Mouse (Mus musculus) spleen, adult 2 months (tissue): ENCODE measurements around the gene Tmem184b. TPM values are rescaled to one million over a fixed set of nuclear protein-coding genes. Genes with fewer than 3 reads are reported as not detected.

ENCODE experiments used
- DNase-seq, 2 experiments: peaks; one replicate each; pipeline versions ENCODE4 v3.0.0 to v3.0.0-alpha.2; 2012 to 2021; ENCODE audit warnings: low spot score in 2 of 2, low read depth in 1 of 2
- H3K27ac ChIP-seq: fragments of 200-500 bp; 2 replicates; pipeline ENCODE4 v1.5.1; 2012; ENCODE audit warnings: low read length, inconsistent platforms; ENCODE audit not compliant: insufficient read depth
- H3K27me3 ChIP-seq: fragments of 200-500 bp; 2 replicates; pipeline ENCODE4 v1.6.1; 2012; ENCODE audit warnings: mild to moderate bottlenecking, moderate library complexity, low read length, inconsistent platforms; ENCODE audit not compliant: control insufficient read depth, insufficient read depth
- H3K36me3 ChIP-seq: fragments of 200-500 bp; 2 replicates; pipeline ENCODE4 v1.6.1; 2012; ENCODE audit warnings: mild to moderate bottlenecking, low read length, inconsistent platforms; ENCODE audit not compliant: control insufficient read depth, insufficient read depth
- H3K4me1 ChIP-seq: fragments of 200-500 bp; 2 replicates; pipeline ENCODE4 v1.6.1; 2011; ENCODE audit warnings: inconsistent platforms; ENCODE audit not compliant: control insufficient read depth, insufficient read depth, insufficient read length
- H3K4me3 ChIP-seq: fragments of 200-500 bp; 2 replicates; pipeline ENCODE4 v1.5.1; 2011; ENCODE audit warnings: mild to moderate bottlenecking, inconsistent platforms; ENCODE audit not compliant: insufficient read depth, insufficient read length; ENCODE audit errors: extremely low read depth
- CTCF ChIP-seq: fragments of 200-500 bp; IDR thresholded peaks from 2 replicates; pipeline ENCODE4 v1.5.1; 2011; ENCODE audit warnings: mild to moderate bottlenecking, inconsistent platforms; ENCODE audit not compliant: insufficient read depth, insufficient read length, insufficient replicate concordance; ENCODE audit errors: extremely low read depth
- POLR2A ChIP-seq: fragments of 200-500 bp; IDR thresholded peaks from 2 replicates; pipeline ENCODE4 v1.6.1; 2011; ENCODE audit warnings: low read depth, low read length, inconsistent platforms
- WGBS: fragments of 180-500 bp; shearing (Covaris S2); methylation state at CpG from one replicate; pipeline ENCODE4 v1.1.7; 2018; 5-methylcytosine and 5-hydroxymethylcytosine counted together
- polyA plus RNA-seq: library from polyadenylated mRNA; depleted of rRNA; stranded (reverse); fragments of >200 nt; gene quantifications from 2 replicates; pipeline ENCODE4 v1.2.3, GENCODE M21; 2012

Tmem184b gene
- polyA plus RNA-seq, 1 experiment: 89.7 TPM

- no peaks in the 10 kb centered on the region for H3K27me3 ChIP-seq
- H3K4me1 ChIP-seq: peaks cover 10% of the 10 kb centered on the region
- TF ChIP-seq CTCF (no peak), POLR2A (no peak)
- 80% methylated on average over 3 of the region's 3 CpGs for WGBS
- H3K4me3 ChIP-seq: no peak overlapping the region
- H3K36me3 ChIP-seq: no peaks in the 10 kb centered on the region
- no peak overlapping the region for H3K27ac ChIP-seq
- DNase-seq: no peak
Observed at GRCm38 (mm10) chr15:79413201-79413600, 9.8 kb upstream of the Tmem184b start.

- WGBS: 80% methylated on average over 10 of the region's 10 CpGs
- DNase-seq: no peak
- no peak overlapping the region for H3K4me3 ChIP-seq
- no peaks in the 10 kb centered on the region for H3K27me3 ChIP-seq
- TF ChIP-seq POLR2A: no peak
- TF ChIP-seq CTCF: no peak
- no peaks in the 10 kb centered on the region for H3K36me3 ChIP-seq
- peaks cover 10% of the 10 kb centered on the region; the same call in 1 of the 2 replicates for H3K4me1 ChIP-seq
- no peak overlapping the region for H3K27ac ChIP-seq
Observed at GRCm38 (mm10) chr15:79411363-79412065, 8.1 kb upstream of the Tmem184b start.

GRCm38 (mm10) chr15:79409077-79409573, 5.8 kb upstream of the Tmem184b start:
- Histone ChIP-seq H3K27ac (peak overlapping the region; percentile 34), H3K4me1 (peaks cover 4% of the 10 kb centered on the region; the same call in 1 of the 2 replicates), H3K27me3 (no peaks in the 10 kb centered on the region), H3K36me3 (no peaks in the 10 kb centered on the region), H3K4me3 (no peak overlapping the region)
- no peak for TF ChIP-seq CTCF
- no peak for TF ChIP-seq POLR2A
- no peak for DNase-seq
- WGBS: 24% methylated on average over 4 of the region's 4 CpGs

GRCm38 (mm10) chr15:79406564-79406963, 3.2 kb upstream of the Tmem184b start:
- TF ChIP-seq CTCF: no peak
- no peak for TF ChIP-seq POLR2A
- H3K4me3 ChIP-seq: no peak overlapping the region
- H3K36me3 ChIP-seq: no peaks in the 10 kb centered on the region
- 61% methylated on average over 4 of the region's 4 CpGs for WGBS
- H3K27me3 ChIP-seq: no peaks in the 10 kb centered on the region
- no peak for DNase-seq
- peaks cover 10% of the 10 kb centered on the region; the same call in 1 of the 2 replicates for H3K4me1 ChIP-seq
- H3K27ac ChIP-seq: no peak overlapping the region

GRCm38 (mm10) chr15:79404277-79404676, 908 bp upstream of the Tmem184b start:
- H3K36me3 ChIP-seq: no peaks in the 10 kb centered on the region
- 90% methylated on average over 1 of the region's 1 CpGs for WGBS
- peaks cover 16% of the 10 kb centered on the region; the same call in 1 of the 2 replicates for H3K4me1 ChIP-seq
- DNase-seq: no peak
- H3K27me3 ChIP-seq: no peaks in the 10 kb centered on the region
- H3K27ac ChIP-seq: no peak overlapping the region
- TF ChIP-seq CTCF (no peak), POLR2A (no peak)
- no peak overlapping the region for H3K4me3 ChIP-seq

- TF ChIP-seq CTCF (no peak), POLR2A (no peak)
- Histone ChIP-seq H3K4me3 (peak overlapping the region; percentile 97), H3K36me3 (no peaks in the 10 kb centered on the region), H3K4me1 (peaks cover 15% of the 10 kb centered on the region; the same call in 1 of the 2 replicates), H3K27ac (peak overlapping the region; percentile 83), H3K27me3 (no peaks in the 10 kb centered on the region)
- DNase-seq: no peak
- 17% methylated on average over 9 of the region's 9 CpGs for WGBS
Observed at GRCm38 (mm10) chr15:79403763-79404210, 418 bp upstream of the Tmem184b start.

GRCm38 (mm10) chr15:79402176-79402575, 1.2 kb downstream of the Tmem184b start:
- WGBS: 31% methylated on average over 5 of the region's 5 CpGs
- TF ChIP-seq POLR2A: no peak
- TF ChIP-seq CTCF: no peak
- peak overlapping the region; percentile 97; the same call in 1 of the 2 replicates for H3K4me3 ChIP-seq
- no peaks in the 10 kb centered on the region for H3K27me3 ChIP-seq
- no peak for DNase-seq
- no peaks in the 10 kb centered on the region for H3K36me3 ChIP-seq
- no peak overlapping the region for H3K27ac ChIP-seq
- peaks cover 15% of the 10 kb centered on the region; the same call in 1 of the 2 replicates for H3K4me1 ChIP-seq
